Comparison of ENCODE assay signal across 22 mouse cellular contexts in genomic region chr10:8740797-8741196, GRCm38 (mm10).
DNase-seq lines count a peak whose midpoint lies in the region; ATAC-seq lines count a peak whose summit lies in the region.
"Had no signal": no experiment of that assay in that cellular context is flagged by ENCODE, and none has a peak within 500 bp of the region (broad histone marks: within the 10 kb centered on the region; RNA-seq: fewer than 3 reads in every experiment).

No protein-coding gene starts in this region.

- H3K9ac ChIP-seq in heart, embryonic 15.5 days = no peak overlapping the region
- H3K9ac ChIP-seq in liver, embryonic 13.5 days = no peak overlapping the region
- no peak overlapping the region for H3K9ac ChIP-seq in liver, embryonic 16.5 days (ENCODE audit: low read depth, low read length)
- H3K9ac ChIP-seq: embryonic facial prominence, embryonic 15.5 days; hindbrain, embryonic 12.5 days had no signal

- DNase-seq in heart, postnatal 25 days (ENCODE audit: low spot score) = no peak
- no peak for DNase-seq in liver, embryonic 13.5 days
- DNase-seq in layer of hippocampus, adult 8-10 months (ENCODE audit: low spot score in 2 of 2) = no peak
- DNase-seq in urinary bladder, postnatal 36 days (ENCODE audit: low spot score in 2 of 2) = no peak
- no peak for DNase-seq in cerebellum, adult 8-10 months
- DNase-seq: adrenal gland, adult 2 months; adrenal gland, postnatal 25 days; cerebellum, adult 2 months; cerebellum, postnatal 14 days; embryo, embryonic 11 days; gastrocnemius, adult 2 months; gastrocnemius, postnatal 25 days; heart, postnatal 4 days had no signal

- no peaks in the 10 kb centered on the region for H3K9me3 ChIP-seq in heart, embryonic 15.5 days (replicated peaks)
- no peaks in the 10 kb centered on the region for H3K9me3 ChIP-seq in liver, embryonic 13.5 days (replicated peaks)
- H3K9me3 ChIP-seq in liver, embryonic 16.5 days (replicated peaks; ENCODE audit: control insufficient read depth, low read length) = no peaks in the 10 kb centered on the region
- H3K9me3 ChIP-seq: embryonic facial prominence, embryonic 15.5 days; forebrain, embryonic 10.5 days; hindbrain, embryonic 12.5 days had no signal

- H3K4me3 ChIP-seq in heart, embryonic 15.5 days = no peak overlapping the region
- no peak overlapping the region for H3K4me3 ChIP-seq in liver, embryonic 13.5 days (replicated peaks)
- no peak overlapping the region for H3K4me3 ChIP-seq in liver, embryonic 16.5 days (ENCODE audit: low read depth, low read length)
- H3K4me3 ChIP-seq: embryonic facial prominence, embryonic 15.5 days; erythroblast, embryonic 14.5 days; forebrain, embryonic 10.5 days; gastrocnemius, adult 2 months; hindbrain, embryonic 12.5 days had no signal

- H3K27me3 ChIP-seq in heart, embryonic 15.5 days = no peaks in the 10 kb centered on the region
- no peaks in the 10 kb centered on the region for H3K27me3 ChIP-seq in liver, embryonic 13.5 days
- no peaks in the 10 kb centered on the region for H3K27me3 ChIP-seq in liver, embryonic 16.5 days (ENCODE audit: control insufficient read depth, insufficient read depth, low read depth, low read length)
- H3K27me3 ChIP-seq: embryonic facial prominence, embryonic 15.5 days; hindbrain, embryonic 12.5 days had no signal

- H3K27ac ChIP-seq in heart, embryonic 15.5 days = no peak overlapping the region
- peak overlapping the region; percentile 29; the same call in 1 of the 2 replicates for H3K27ac ChIP-seq in liver, embryonic 13.5 days
- no peak overlapping the region for H3K27ac ChIP-seq in liver, embryonic 16.5 days (ENCODE audit: low read length)
- H3K27ac ChIP-seq: embryonic facial prominence, embryonic 15.5 days; forebrain, embryonic 10.5 days; gastrocnemius, adult 2 months; hindbrain, embryonic 12.5 days had no signal

- peak; percentile 33 for ATAC-seq in heart, embryonic 15.5 days (replicated peaks; ENCODE audit: insufficient number of reproducible peaks, insufficient read depth, low FRiP score, low read depth)
- peak; percentile 74 for ATAC-seq in liver, embryonic 13.5 days (ENCODE audit: low read depth)
- peak; percentile 35; the same call in 1 of the 2 replicates for ATAC-seq in liver, embryonic 16.5 days (ENCODE audit: low read depth)
- ATAC-seq: forebrain, embryonic 16.5 days; hindbrain, embryonic 16.5 days; inflammation-experienced regulatory T-cells, adult 6 months had no signal

- 70% methylated on average over 5 of the region's 5 CpGs for WGBS in heart, embryonic 15.5 days
- 51% methylated on average over 5 of the region's 5 CpGs for WGBS in liver, embryonic 13.5 days (ENCODE audit: insufficient replicate concordance)
- WGBS in liver, embryonic 16.5 days (ENCODE audit: insufficient replicate concordance) = 56% methylated on average over 5 of the region's 5 CpGs

- 0 out of 2 replicates have a peak, but pooled peaks cover 2% of the 10 kb centered on the region for H3K4me1 ChIP-seq in heart, embryonic 15.5 days (replicated peaks)
- peaks cover 24% of the 10 kb centered on the region for H3K4me1 ChIP-seq in liver, embryonic 13.5 days (replicated peaks)
- H3K4me1 ChIP-seq in liver, embryonic 16.5 days (ENCODE audit: control insufficient read depth, low read depth, low read length) = no peaks in the 10 kb centered on the region
- H3K4me1 ChIP-seq: hindbrain, embryonic 12.5 days had no signal

- peaks cover 56% of the 10 kb centered on the region for H3K36me3 ChIP-seq in heart, embryonic 15.5 days
- H3K36me3 ChIP-seq in liver, embryonic 13.5 days = 0 out of 2 replicates have a peak, but pooled peaks cover 9% of the 10 kb centered on the region
- H3K36me3 ChIP-seq in liver, embryonic 16.5 days (ENCODE audit: control insufficient read depth, insufficient read depth) = no peaks in the 10 kb centered on the region; the same call in 1 of the 2 replicates

- no peak overlapping the region for H3K4me2 ChIP-seq in heart, embryonic 15.5 days
- 0 out of 2 replicates have a peak overlapping the region, but pooled peaks have one; percentile 4 for H3K4me2 ChIP-seq in liver, embryonic 13.5 days
- no peak overlapping the region for H3K4me2 ChIP-seq in liver, embryonic 16.5 days (ENCODE audit: low read depth, low read length)
- H3K4me2 ChIP-seq: embryonic facial prominence, embryonic 15.5 days; hindbrain, embryonic 12.5 days had no signal

- intact Hi-C loops in heart, postnatal 25 days (cut with DNase I) = loop anchor here (10.0 kb wide), 1 partner anchor 1014 kb away; no protein-coding TSS in a partner anchor
